Mouse (Mus musculus) CD8-positive naive resting alpha-beta T cell, adult 2 months (primary cell): ENCODE results near the gene Helz.
A peak's percentile ranks its signal among the peaks of the same experiment; 100 is the strongest.
"Not testable (repeated sequence)": the region's sequence is repeated elsewhere in the genome, so short reads cannot be mapped to it uniquely, and the experiment has no call there.

Experiments
- DNase-seq, 2 experiments: peaks; one replicate each; pipeline ENCODE4 v3.0.0; 2022; ENCODE audit warnings: low read depth in 2 of 2, low spot score in 2 of 2

Helz gene

GRCm38 (mm10) chr11:107547351-107548203 lies at the start of gene Helz:
Helz (plus strand) TSS chr11:107547930.
- DNase-seq, result peak; percentile 66 to 71

- no peak for DNase-seq
These were observed 44.9 kb upstream of the Helz start for GRCm38 (mm10) chr11:107502801-107503200.

GRCm38 (mm10) chr11:107504364-107504763 lies 43.4 kb upstream of the Helz start:
- not testable (repeated sequence) for DNase-seq

GRCm38 (mm10) chr11:107506260-107506659 lies 41.5 kb upstream of the Helz start:
- DNase-seq, result peak in 1 of 2 experiments; percentile 8

- no peak for DNase-seq
These were observed 37.9 kb upstream of the Helz start for GRCm38 (mm10) chr11:107509631-107510338.

GRCm38 (mm10) chr11:107510362-107511269 lies 37.1 kb upstream of the Helz start:
- DNase-seq, result no peak

- DNase-seq, result peak; percentile 50 to 69
These were observed 35.8 kb upstream of the Helz start for GRCm38 (mm10) chr11:107511954-107512353.

- DNase-seq, result no peak
These were observed 34.7 kb upstream of the Helz start for GRCm38 (mm10) chr11:107513047-107513446.

GRCm38 (mm10) chr11:107516387-107516786 lies 31.3 kb upstream of the Helz start:
- no peak for DNase-seq

GRCm38 (mm10) chr11:107518645-107519429 lies 28.9 kb upstream of the Helz start:
- DNase-seq, result no peak

GRCm38 (mm10) chr11:107521153-107521552 lies 26.6 kb upstream of the Helz start:
- DNase-seq, result no peak

- DNase-seq, result no peak
These were observed 22.8 kb upstream of the Helz start for GRCm38 (mm10) chr11:107524966-107525365.

GRCm38 (mm10) chr11:107527632-107528031 lies 20.1 kb upstream of the Helz start:
- DNase-seq, result no peak

GRCm38 (mm10) chr11:107529320-107529719 lies 18.4 kb upstream of the Helz start:
- DNase-seq, result peak; percentile 18 to 28

- DNase-seq, result no peak
These were observed 16.3 kb upstream of the Helz start for GRCm38 (mm10) chr11:107531445-107531844.

GRCm38 (mm10) chr11:107532271-107532670 lies 15.5 kb upstream of the Helz start:
- no peak for DNase-seq

GRCm38 (mm10) chr11:107538994-107539393 lies 8.7 kb upstream of the Helz start:
- DNase-seq, result no peak

- DNase-seq, result no peak
These were observed 7.4 kb upstream of the Helz start for GRCm38 (mm10) chr11:107540339-107540738.

- DNase-seq, result no peak
These were observed 1.8 kb upstream of the Helz start for GRCm38 (mm10) chr11:107545747-107546476.
